Comparison of ENCODE assay signal across 19 mouse cellular contexts in the genomic region with DNA sequence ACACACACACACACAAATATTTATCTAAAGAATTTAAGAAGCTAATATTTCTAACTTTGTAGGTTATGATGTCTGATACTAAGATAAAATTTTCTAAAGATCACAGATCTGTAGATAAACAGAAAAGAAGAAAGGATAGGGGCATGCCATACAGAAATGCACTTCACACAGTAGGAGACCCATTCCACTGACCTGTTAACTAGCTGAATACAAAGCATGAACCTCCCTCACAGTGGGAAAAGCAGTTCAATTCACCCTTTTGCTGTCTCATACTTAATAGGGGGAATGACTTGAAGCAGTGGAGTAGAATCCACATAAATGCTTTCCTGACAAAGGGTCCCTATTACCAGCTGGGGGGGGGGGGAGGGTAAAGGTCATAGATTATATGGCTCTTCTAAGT. TPM values are rescaled to one million over a fixed set of nuclear protein-coding genes. Genes with fewer than 3 reads are reported as not detected.
DNase-seq lines count a peak whose midpoint lies in the region; ATAC-seq and TF ChIP-seq lines count a peak whose summit lies in the region.
"Had no signal": no experiment of that assay in that cellular context is flagged by ENCODE, and none has a peak within 500 bp of the region (broad histone marks: within the 10 kb centered on the region; RNA-seq: fewer than 3 reads in every experiment).

No protein-coding gene starts in this region.

- H3K27me3 ChIP-seq in hindbrain, embryonic 12.5 days, result no peaks in the 10 kb centered on the region
- H3K27me3 ChIP-seq in hindbrain, embryonic 16.5 days (replicated peaks; ENCODE audit: control insufficient read depth, insufficient read depth, low read length), result no peaks in the 10 kb centered on the region
- H3K27me3 ChIP-seq in forebrain, embryonic 16.5 days (replicated peaks; ENCODE audit: control insufficient read depth, insufficient read depth, low read length), result no peaks in the 10 kb centered on the region
- H3K27me3 ChIP-seq in kidney, adult 2 months (replicated peaks; ENCODE audit: control insufficient read depth, insufficient read depth, low read length), result no peaks in the 10 kb centered on the region
- H3K27me3 ChIP-seq: limb, embryonic 12.5 days; liver, embryonic 13.5 days had no signal

- intact Hi-C loops in left cerebral cortex, postnatal 10 days (cut with DNase I), result no loop called here

- no peak for TF ChIP-seq POLR2A in kidney, adult 2 months (IDR thresholded peaks at IDR 0.05; ENCODE audit: low read depth, low read length)

- ATAC-seq in hindbrain, embryonic 12.5 days (ENCODE audit: low FRiP score), result no peak
- no peak for ATAC-seq in hindbrain, embryonic 16.5 days
- ATAC-seq in forebrain, embryonic 16.5 days, result 0 out of 2 replicates have a peak, but pooled peaks have one; percentile 36
- ATAC-seq: intestine, embryonic 16.5 days had no signal

- no peak overlapping the region for H3K9ac ChIP-seq in hindbrain, embryonic 12.5 days
- H3K9ac ChIP-seq in hindbrain, embryonic 16.5 days (ENCODE audit: low read depth, low read length), result no peak overlapping the region
- no peak overlapping the region for H3K9ac ChIP-seq in forebrain, embryonic 16.5 days (replicated peaks; ENCODE audit: low read depth, low read length)
- H3K9ac ChIP-seq: limb, embryonic 12.5 days; liver, embryonic 13.5 days; lung, embryonic 14.5 days had no signal

- H3K36me3 ChIP-seq in hindbrain, embryonic 12.5 days, result peaks cover 8% of the 10 kb centered on the region; the same call in 1 of the 2 replicates
- H3K36me3 ChIP-seq in hindbrain, embryonic 16.5 days (ENCODE audit: control insufficient read depth, insufficient read depth, low read length), result 0 out of 2 replicates have a peak, but pooled peaks cover 2% of the 10 kb centered on the region
- H3K36me3 ChIP-seq in forebrain, embryonic 16.5 days (ENCODE audit: control insufficient read depth, insufficient read depth), result no peaks in the 10 kb centered on the region
- peaks cover 2% of the 10 kb centered on the region for H3K36me3 ChIP-seq in kidney, adult 2 months (ENCODE audit: control insufficient read depth, insufficient read depth, low read length)

- no peak for TF ChIP-seq CTCF in kidney, adult 2 months (conservative IDR thresholded peaks at IDR 0.05; ENCODE audit: insufficient read depth, insufficient read length, low read depth, low read length)

- no peaks in the 10 kb centered on the region for H3K9me3 ChIP-seq in hindbrain, embryonic 12.5 days (replicated peaks)
- no peaks in the 10 kb centered on the region for H3K9me3 ChIP-seq in hindbrain, embryonic 16.5 days (ENCODE audit: control insufficient read depth, low read length)
- H3K9me3 ChIP-seq in forebrain, embryonic 16.5 days (ENCODE audit: control insufficient read depth, low read length), result no peaks in the 10 kb centered on the region
- H3K9me3 ChIP-seq: limb, embryonic 12.5 days; liver, embryonic 13.5 days had no signal

- peak; percentile 10 for DNase-seq in R1 (ENCODE audit: low read depth, low spot score)
- DNase-seq in embryo, embryonic 11 days, result peak; percentile 37
- DNase-seq in left cerebral cortex, postnatal 10 days (ENCODE audit: extremely low spot score in 1 of 2, low spot score in 2 of 2), result no peak
- DNase-seq in spleen, postnatal 4 days (ENCODE audit: low spot score in 2 of 2), result no peak
- DNase-seq in kidney, adult 2 months, result no peak
- DNase-seq: adrenal gland, adult 2 months; cerebellum, postnatal 10 days; heart, postnatal 4 days; liver, embryonic 13.5 days; lung, embryonic 14.5 days; lung, postnatal 36 days; thymus, postnatal 25 days had no signal

- no peak overlapping the region for H3K4me2 ChIP-seq in hindbrain, embryonic 12.5 days (replicated peaks)
- H3K4me2 ChIP-seq in hindbrain, embryonic 16.5 days (ENCODE audit: low read length), result no peak overlapping the region
- no peak overlapping the region for H3K4me2 ChIP-seq in forebrain, embryonic 16.5 days (ENCODE audit: low read length)
- H3K4me2 ChIP-seq: limb, embryonic 12.5 days; liver, embryonic 13.5 days; lung, embryonic 14.5 days had no signal

- H3K27ac ChIP-seq in hindbrain, embryonic 12.5 days, result peak overlapping the region; percentile 64; the same call in 1 of the 2 replicates
- no peak overlapping the region for H3K27ac ChIP-seq in hindbrain, embryonic 16.5 days (ENCODE audit: low read depth, low read length)
- 0 out of 2 replicates have a peak overlapping the region, but pooled peaks have one; percentile 13 for H3K27ac ChIP-seq in forebrain, embryonic 16.5 days (ENCODE audit: low read length)
- no peak overlapping the region for H3K27ac ChIP-seq in kidney, adult 2 months (ENCODE audit: insufficient read depth, low read depth, low read length)
- H3K27ac ChIP-seq: limb, embryonic 12.5 days; liver, embryonic 13.5 days had no signal

- H3K4me1 ChIP-seq in hindbrain, embryonic 12.5 days, result peaks cover 27% of the 10 kb centered on the region
- peaks cover 5% of the 10 kb centered on the region for H3K4me1 ChIP-seq in hindbrain, embryonic 16.5 days (ENCODE audit: control insufficient read depth, insufficient read depth, low read depth, low read length)
- peaks cover 15% of the 10 kb centered on the region for H3K4me1 ChIP-seq in forebrain, embryonic 16.5 days (replicated peaks; ENCODE audit: control insufficient read depth, insufficient read depth, low read length)
- H3K4me1 ChIP-seq in kidney, adult 2 months (ENCODE audit: control insufficient read depth, insufficient read depth, low read length), result peaks cover 3% of the 10 kb centered on the region; the same call in 1 of the 2 replicates
- H3K4me1 ChIP-seq: limb, embryonic 12.5 days had no signal

- no peak overlapping the region for H3K4me3 ChIP-seq in hindbrain, embryonic 12.5 days
- H3K4me3 ChIP-seq in hindbrain, embryonic 16.5 days (ENCODE audit: low read length), result no peak overlapping the region
- H3K4me3 ChIP-seq in forebrain, embryonic 16.5 days (replicated peaks; ENCODE audit: low read length), result no peak overlapping the region
- H3K4me3 ChIP-seq in kidney, adult 2 months (ENCODE audit: insufficient read depth, low read depth, low read length), result no peak overlapping the region
- H3K4me3 ChIP-seq: limb, embryonic 12.5 days; liver, embryonic 13.5 days; myocyte had no signal

RNA-seq across cellular contexts. Expression of gene Zfp609, which starts 6.3 kb away (rescaled TPM):
- polyA plus RNA-seq in hindbrain, embryonic 12.5 days (2016; fragmentation: Nextera tagmentation; extraction: Ambion mirVana), result 11.3 and 14.0 TPM in 2 replicates
- 5.0 and 5.4 TPM in 2 replicates for polyA plus RNA-seq in hindbrain, embryonic 16.5 days (2015; fragmentation: Nextera tagmentation; extraction: Ambion mirVana)
- 7.7 and 8.0 TPM in 2 replicates for polyA plus RNA-seq in forebrain, embryonic 16.5 days (2015; fragmentation: Nextera tagmentation; extraction: Ambion mirVana)
- total RNA-seq in left cerebral cortex, postnatal 10 days (2021), result 10 to 100 TPM; 41.3 to 42.2 TPM
- polyA plus RNA-seq in kidney, adult 2 months (2012; rRNA removed), result 8.3 and 9.4 TPM in 2 replicates

RNA-seq across cellular contexts. Expression of gene Pclaf, which starts 56.4 kb away (rescaled TPM):
- 117 and 128 TPM in 2 replicates for polyA plus RNA-seq in hindbrain, embryonic 12.5 days (2016; fragmentation: Nextera tagmentation; extraction: Ambion mirVana)
- polyA plus RNA-seq in hindbrain, embryonic 16.5 days (2015; fragmentation: Nextera tagmentation; extraction: Ambion mirVana), result 24.4 and 28.9 TPM in 2 replicates
- polyA plus RNA-seq in forebrain, embryonic 16.5 days (2015; fragmentation: Nextera tagmentation; extraction: Ambion mirVana), result 57.7 and 59.9 TPM in 2 replicates
- total RNA-seq in left cerebral cortex, postnatal 10 days (2021), result 1 to 10 TPM; 1.4 to 3.6 TPM
- 0.42 and 0.47 TPM in 2 replicates for polyA plus RNA-seq in kidney, adult 2 months (2012; rRNA removed)
- total RNA-seq: gastrocnemius, adult 8-10 months had no signal

Comparison
In these comparisons a context has a peak if more than half of its experiments do, and no peak if none do; other contexts are left out.
1. H3K27ac ChIP-seq: peak in hindbrain, embryonic 12.5 days (single experiment) and forebrain, embryonic 16.5 days (single experiment); none in hindbrain, embryonic 16.5 days (single experiment) and kidney, adult 2 months (single experiment).
2. DNase-seq: peak in R1 (single experiment) and embryo, embryonic 11 days (single experiment); none in left cerebral cortex, postnatal 10 days (0 of 2), spleen, postnatal 4 days (0 of 2) and kidney, adult 2 months (single experiment).
3. RNA of gene Pclaf, which starts 56.4 kb away (polyA plus RNA-seq): 117 to 128 TPM in hindbrain, embryonic 12.5 days, 57.7 to 59.9 TPM in forebrain, embryonic 16.5 days and 24.4 to 28.9 TPM in hindbrain, embryonic 16.5 days; 0.42 to 0.47 TPM in kidney, adult 2 months; every median in the first group is over 10 times any median in the second.